Mouse (Mus musculus): ENCODE results near the gene Abca1.

DNA sequence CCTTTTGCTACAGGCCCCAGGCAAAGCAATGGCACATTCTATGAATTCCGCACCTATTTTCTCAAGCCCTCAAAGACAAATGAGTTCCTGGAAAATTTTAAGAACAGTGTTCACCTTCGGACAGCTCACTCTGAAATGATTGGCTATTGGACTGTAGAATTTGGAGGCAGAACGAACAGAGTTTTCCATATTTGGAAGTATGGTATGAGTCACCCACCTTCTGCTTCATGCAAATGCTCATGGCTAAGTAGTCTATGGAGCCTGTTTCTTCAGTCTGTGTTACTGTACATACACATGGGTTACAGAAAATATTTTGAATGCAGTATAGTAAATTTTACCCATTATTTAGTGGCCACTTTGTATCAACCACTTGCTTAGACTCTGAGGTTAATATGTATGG, 144.7 kb downstream of the Abca1 start:
- no peak for TF ChIP-seq CTCF (IDR thresholded peaks at IDR 0.05; ENCODE audit: low read depth, low read length)
- no peak for TF ChIP-seq EP300 (IDR thresholded peaks at IDR 0.05; ENCODE audit: insufficient read depth, low read depth, low read length)
- no peak for TF ChIP-seq POLR2A (IDR thresholded peaks at IDR 0.05; ENCODE audit: insufficient read depth, low read length)
